Mouse (Mus musculus) large intestine, adult 2 months (tissue): ENCODE measurements around the gene Prkca. TPM values are rescaled to one million over a fixed set of nuclear protein-coding genes. Genes with fewer than 3 reads are reported as not detected.
A peak's percentile ranks its signal among the peaks of the same experiment; 100 is the strongest.
"Not testable (repeated sequence)": the region's sequence is repeated elsewhere in the genome, so short reads cannot be mapped to it uniquely, and the experiment has no call there.

Experiments used
- DNase-seq: peaks from one replicate; pipeline ENCODE4 v3.0.0-alpha.2; 2012; ENCODE audit warnings: low read depth, low spot score
- WGBS: fragments of 180-500 bp; shearing (Covaris S2); methylation state at CpG from one replicate; pipeline ENCODE4 v1.1.7; 2018; 5-methylcytosine and 5-hydroxymethylcytosine counted together
- polyA plus RNA-seq: library from polyadenylated mRNA; depleted of rRNA; stranded (reverse); fragments of >200 nt; gene quantifications from 2 replicates; pipeline ENCODE4 v1.2.3, GENCODE M21; 2012

Gene Prkca
- polyA plus RNA-seq, 1 experiment, result 14.7 TPM

DNA sequence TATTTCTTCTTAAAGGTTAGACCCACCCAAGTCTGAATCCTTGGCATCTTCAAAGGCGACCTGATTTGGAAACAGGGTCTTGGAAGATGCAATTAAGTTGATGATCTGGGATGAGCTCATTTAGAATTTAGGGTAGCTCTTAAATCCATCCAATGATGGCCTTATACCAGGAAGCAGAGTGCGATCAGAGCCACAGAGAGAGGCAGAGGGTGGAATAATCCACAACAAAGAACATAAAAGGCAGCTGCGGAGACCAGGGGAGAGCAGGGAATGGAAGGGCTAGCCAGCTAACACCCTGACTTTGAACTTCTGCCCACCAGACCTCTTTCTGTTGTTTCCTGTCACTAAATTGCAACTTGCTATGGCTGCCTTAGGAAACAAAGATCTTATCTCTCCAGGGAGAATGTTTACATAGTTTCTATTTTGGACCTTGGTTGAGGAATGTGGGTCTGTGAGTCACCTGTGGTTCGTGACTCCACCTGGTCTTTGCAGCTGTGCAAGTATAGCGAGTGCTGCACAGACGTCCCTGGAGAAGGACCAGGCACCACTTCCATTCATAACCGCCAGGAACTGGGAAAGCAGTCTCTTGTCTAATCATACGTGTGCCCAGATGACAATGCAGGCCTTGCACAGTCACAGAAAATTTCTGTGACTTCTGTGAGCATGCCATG, 242.3 kb downstream of the Prkca start:
- peak; percentile 32 for DNase-seq
- WGBS, result 26% methylated on average over 8 of the region's 8 CpGs

DNA sequence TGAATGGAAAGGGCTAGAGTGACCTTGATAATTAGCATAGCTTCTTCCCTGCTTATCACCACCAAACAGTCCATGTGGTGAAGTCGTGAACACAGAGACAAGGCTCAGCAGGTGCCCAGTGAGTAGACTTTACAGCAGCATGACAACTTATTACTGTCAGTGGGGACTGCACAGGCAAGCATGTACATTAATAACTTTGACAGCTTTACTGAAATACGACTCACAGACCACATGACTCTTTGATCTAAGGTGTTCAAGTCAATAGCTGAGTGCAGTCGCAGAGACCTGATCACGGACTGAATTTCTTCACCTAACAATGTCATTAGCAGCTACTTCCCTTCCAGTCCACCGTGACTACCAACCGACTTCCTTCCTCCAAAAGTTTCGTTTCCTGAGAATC, 245.4 kb downstream of the Prkca start:
- WGBS, result 66% methylated on average over 7 of the region's 7 CpGs
- DNase-seq, result no peak

GRCm38 (mm10) chr11:108094796-108095195, 248.9 kb downstream of the Prkca start:
- no peak for DNase-seq
- WGBS, result 88% methylated on average over 5 of the region's 5 CpGs

DNA sequence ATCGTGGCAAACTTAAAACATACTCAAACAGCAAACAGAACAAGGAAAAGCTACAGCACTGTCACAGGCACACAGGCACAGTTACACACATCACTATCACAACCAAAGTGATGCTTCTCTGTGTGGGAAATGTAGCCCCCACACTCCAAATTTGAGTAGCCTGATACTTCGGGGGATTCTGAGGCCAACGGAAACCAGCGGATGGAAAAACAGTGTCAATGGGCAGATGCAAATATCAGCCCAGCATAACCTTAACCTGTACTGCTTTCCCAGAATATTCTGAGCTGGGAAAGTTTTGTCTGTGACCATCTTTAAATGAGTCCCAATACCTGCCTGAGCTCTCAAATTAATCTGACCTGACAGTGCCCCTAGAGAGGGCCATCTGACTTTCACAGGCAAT, 250.5 kb downstream of the Prkca start:
- 87% methylated on average over 4 of the region's 4 CpGs for WGBS
- no peak for DNase-seq

GRCm38 (mm10) chr11:108091238-108091637, 252.5 kb downstream of the Prkca start:
- DNase-seq, result no peak
- 91% methylated on average over 3 of the region's 3 CpGs for WGBS

GRCm38 (mm10) chr11:108090706-108091105, 253.0 kb downstream of the Prkca start:
- DNase-seq, result no peak
- WGBS, result 75% methylated on average over 8 of the region's 8 CpGs

DNA sequence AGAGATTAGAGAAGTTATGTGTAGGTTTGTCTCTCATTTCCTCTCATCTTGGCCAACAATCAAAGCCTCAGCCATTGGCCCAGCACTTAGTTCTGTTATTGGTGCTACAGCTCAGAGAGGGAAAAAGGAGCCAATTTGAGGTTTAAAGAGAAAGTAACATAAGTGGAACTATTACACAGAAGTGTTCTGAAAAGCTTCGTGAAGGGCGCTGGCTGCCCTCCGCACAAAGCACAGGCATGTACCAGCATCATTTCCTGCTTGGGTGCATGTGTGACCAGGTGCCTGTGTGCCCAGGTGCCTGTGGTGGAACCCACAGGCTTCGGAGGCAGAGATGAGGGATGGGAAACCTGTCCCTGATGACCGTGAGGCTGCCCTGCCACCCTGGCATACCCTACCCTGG, 255.7 kb downstream of the Prkca start:
- 88% methylated on average over 5 of the region's 5 CpGs for WGBS
- DNase-seq, result no peak

DNA sequence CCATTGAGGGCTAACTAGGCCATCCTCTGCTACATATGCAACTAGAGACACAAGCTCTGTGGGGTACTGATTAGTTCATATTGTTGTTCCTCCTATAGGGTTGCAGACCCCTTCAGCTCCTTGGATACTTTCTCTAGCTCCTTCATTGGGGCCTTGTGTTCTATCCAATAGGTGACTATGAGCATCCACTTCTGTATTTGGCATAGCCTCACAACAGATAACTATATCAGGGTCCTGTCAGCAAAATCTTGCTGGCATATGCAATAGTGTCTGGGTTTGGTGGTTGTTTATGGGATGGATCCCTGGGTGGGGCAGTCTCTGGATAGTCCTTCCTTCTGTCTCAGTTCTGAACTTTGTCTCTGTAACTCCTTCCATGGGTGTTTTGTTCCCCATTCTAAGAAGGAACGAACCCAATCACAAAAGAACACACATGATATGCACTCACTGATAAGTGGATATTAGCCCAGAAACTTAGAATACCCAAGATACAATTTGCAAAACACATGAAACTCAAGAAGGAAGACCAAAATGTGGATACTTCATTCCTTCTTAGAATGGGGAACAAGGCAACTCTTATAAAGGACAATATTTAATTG, 256.5 kb downstream of the Prkca start:
- DNase-seq, result not testable (repeated sequence)
- WGBS, result 87% methylated on average over 1 of the region's 1 CpGs

DNA sequence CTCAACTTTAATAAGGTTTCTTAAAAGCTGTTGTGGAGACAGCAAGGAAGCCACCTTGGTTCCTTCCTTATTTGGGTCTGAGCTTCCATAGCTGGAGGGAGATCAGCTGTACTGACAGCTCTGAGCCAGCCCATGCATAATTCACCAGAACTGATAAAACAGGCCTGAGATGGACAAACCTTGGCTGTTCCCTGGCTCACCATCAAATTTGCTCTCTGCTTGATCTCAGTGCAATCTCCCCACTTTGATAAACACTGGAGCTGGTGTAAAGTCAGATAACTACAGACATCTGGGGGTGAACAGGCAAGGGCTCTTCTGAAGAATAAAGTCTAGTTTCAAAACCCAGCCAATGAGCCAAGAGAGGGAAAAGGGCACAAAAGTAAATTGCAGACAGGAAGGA, 261.1 kb downstream of the Prkca start:
- DNase-seq, result no peak

DNA sequence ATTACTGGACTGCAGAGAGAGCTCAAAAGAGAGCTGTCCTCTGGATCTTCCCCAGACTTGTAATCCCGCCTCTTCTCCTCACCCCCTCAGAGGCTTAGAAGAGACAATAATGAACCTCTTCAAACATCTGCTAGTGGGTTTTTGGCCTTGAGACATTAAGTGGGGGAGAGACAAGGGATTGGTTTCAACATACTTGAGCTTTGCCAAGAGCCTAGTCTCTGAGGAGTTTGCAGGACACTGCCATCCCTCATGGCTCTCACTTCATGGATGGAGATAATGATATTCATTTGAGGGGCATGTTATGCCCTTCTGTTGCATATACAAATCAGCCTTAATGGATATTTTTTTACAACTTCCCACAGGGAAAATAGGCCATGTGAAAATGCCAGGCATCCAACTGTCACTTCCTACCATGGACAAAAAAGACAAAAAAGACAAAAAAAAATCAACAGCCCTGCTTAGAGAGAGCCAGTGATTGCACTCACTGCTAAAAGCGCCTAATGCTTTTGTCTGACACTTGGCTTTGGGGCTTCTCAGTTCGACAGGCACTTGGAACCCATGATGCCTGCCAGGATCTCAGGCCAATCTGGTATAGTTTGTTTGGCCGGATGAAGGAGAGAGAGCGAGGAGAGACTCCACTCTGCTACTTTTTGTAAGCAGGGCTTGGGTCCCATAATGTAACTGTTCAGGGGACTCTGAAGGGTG, 263.6 kb downstream of the Prkca start:
- no peak for DNase-seq
- WGBS, result 81% methylated on average over 5 of the region's 5 CpGs

DNA sequence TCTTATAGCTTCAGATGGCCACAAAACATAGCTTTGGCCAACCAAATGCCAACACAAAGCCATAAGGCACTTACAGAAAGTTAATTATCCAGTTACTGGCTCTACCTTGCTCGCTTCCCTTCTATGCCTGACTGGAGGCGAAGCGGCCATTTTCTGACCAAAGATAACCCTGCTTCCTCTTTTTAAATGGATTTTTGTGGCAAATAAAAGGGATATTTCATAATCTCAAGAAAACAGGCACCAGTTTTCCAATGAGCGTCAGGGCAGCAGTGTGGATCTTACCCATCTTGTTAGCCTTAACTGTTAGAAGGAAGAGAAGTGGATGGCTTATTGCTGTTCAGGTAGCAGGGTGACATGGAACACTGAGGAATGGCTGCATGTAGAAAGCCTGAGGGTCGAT, 264.3 kb downstream of the Prkca start:
- DNase-seq, result no peak
- WGBS, result 95% methylated on average over 5 of the region's 5 CpGs

GRCm38 (mm10) chr11:108077514-108077913, 266.2 kb downstream of the Prkca start:
- 89% methylated on average over 3 of the region's 3 CpGs for WGBS
- no peak for DNase-seq

- 53% methylated on average over 6 of the region's 6 CpGs for WGBS
- peak; percentile 3 for DNase-seq
Measured at GRCm38 (mm10) chr11:108072606-108073243, 271.0 kb downstream of the Prkca start.

- WGBS, result 79% methylated on average over 6 of the region's 6 CpGs
- no peak for DNase-seq
Measured at GRCm38 (mm10) chr11:108071230-108071629, 272.5 kb downstream of the Prkca start.

DNA sequence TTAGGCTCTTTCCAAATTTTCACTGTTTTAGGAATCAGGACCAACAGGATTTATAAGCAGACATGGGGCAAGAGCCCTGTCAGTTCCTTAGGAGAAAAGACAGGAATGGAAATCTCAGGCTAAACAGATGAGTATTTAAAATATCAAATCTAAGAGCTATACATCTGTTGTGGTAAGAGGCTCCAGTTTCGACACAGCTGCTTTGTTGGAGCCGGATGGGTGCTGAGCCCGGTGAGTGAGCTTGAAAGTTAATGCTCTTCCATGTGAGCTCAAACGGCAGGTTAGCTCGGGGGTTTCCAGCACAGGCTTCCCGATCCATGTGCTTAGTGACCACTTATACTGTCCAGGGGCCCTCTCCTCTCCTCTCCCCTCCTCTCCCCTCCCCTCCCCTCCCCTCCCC, 273.7 kb downstream of the Prkca start:
- WGBS, result 85% methylated on average over 6 of the region's 6 CpGs
- DNase-seq, result no peak

DNA sequence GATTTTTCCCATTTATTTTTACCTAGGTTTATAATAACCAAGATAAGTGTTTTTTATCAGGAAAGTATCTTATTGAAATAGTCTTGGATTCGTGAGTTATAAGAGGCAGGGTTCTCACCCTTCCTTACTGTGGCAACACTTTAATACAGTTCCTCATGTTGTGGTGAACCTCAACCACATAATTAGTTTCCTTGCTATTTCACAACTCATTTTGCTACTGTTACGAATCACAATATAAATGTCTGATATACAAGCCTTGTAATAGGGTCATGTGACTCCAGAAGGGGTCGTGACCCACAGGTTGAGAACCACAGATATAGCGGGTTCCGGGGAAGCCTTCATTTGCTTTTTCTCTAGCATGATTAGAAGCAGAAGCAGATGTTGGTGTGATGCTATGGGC, 275.3 kb downstream of the Prkca start:
- DNase-seq, result no peak
- WGBS, result 91% methylated on average over 5 of the region's 5 CpGs

DNA sequence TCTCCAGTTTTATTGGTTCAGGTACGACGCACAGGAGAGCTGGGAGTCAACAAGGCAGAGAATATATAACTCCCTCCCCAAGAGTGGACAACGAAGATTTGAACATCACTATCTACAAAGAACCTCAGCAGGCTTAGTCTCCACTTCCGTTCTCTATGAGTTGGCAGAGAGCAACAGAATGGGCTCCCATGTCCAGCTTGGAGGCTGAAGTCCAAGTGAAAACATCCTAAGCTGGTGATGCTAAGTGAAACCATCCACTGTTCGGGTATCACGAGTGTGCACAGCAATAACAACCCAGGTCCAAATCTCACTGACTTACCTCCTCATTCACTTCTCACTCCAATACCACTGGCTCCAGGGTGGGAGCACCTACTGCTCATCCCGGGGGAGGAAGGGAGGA, 276.6 kb downstream of the Prkca start:
- 79% methylated on average over 7 of the region's 7 CpGs for WGBS
- no peak for DNase-seq

GRCm38 (mm10) chr11:108064401-108064800, 279.3 kb downstream of the Prkca start:
- no peak for DNase-seq
- WGBS, result 79% methylated on average over 3 of the region's 3 CpGs

DNA sequence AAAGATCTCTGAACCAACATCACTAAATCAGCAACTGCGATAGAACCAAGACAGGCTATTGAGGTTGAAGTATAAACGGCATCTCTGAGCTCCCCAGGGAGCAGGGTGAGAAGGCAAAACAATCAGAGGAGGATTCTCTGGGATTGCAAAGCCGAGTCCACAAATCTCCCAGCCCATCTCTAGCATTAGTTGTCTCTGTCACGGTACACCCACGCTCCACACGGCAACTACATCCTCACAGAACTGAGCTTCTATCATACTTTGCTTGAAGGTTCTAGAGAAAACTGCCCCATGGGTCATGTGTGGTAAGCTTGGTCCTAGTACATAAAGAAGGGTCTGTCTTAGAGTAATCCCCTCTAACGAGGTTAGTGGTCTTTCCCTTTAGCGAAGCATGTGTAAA, 280.6 kb downstream of the Prkca start:
- DNase-seq, result no peak
- 78% methylated on average over 8 of the region's 8 CpGs for WGBS

DNA sequence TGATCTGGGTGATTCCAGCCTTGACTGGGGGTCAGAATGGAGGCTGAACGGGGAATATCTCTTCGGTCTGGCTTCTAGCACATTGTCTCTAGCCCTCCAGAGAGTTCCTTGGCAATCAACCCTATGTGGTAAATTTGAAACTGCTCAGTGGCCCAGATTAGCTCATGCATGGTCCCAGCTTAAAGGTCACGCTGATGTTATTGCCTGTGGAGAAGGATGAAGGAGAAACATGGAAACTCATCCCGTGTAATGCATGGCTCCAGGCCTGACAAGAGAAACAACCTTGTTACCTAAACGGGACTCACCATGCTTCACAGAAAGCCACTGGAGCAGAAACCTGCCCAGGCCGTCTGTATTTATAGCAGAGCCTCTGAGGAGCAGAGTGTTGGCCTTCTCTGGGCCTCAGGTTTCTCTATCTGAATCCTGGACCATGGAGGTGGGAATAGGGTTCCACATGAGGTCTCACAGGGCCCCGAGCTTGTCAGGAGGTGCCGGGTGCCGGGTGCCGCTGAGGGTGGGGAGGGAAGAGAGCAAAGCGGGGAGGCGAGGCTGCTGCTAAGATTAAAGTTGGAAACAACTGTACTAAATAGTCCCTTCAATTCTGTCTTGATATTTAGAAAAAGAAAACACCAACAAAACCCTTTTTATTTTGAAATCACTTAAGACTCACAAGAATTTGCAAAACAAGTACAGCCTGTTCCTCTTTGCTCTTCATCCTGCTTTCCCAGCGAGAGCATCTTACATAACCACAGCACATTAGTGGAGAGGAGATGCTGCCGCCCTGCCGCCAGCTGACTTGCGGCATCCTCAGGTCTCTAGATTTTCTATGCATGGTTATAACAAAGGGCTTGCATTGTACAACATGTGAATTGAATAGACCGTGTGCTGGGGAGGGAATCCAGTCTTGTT, 281.9 kb downstream of the Prkca start:
- no peak for DNase-seq
- WGBS, result 88% methylated on average over 17 of the region's 17 CpGs
